Mouse (Mus musculus): ENCODE measurements at regions not wholly inside any gene's neighbourhood (a gene's known extent, or its start where the extent isn't known, plus 50 kb on each side); places are given as distances from the start of the nearest gene placed in this dataset.

GRCm38 (mm10) chr14:79879333-79880035 is 104.4 kb upstream of the Olfm4 start:
- TF ChIP-seq CTCF (IDR thresholded peaks at IDR 0.05; ENCODE audit: low read depth), result no peak
- TF ChIP-seq EP300 (IDR thresholded peaks at IDR 0.05; ENCODE audit: low read depth), result no peak

All from heart, postnatal 0 days (tissue).